Mouse (Mus musculus) layer of hippocampus, adult 8-10 months (tissue): Measurements from ENCODE around the gene Gm8764. TPM values are rescaled to one million over a fixed set of nuclear protein-coding genes. Genes with fewer than 3 reads are reported as not detected.
"Not testable (repeated sequence)": the region's sequence is repeated elsewhere in the genome, so short reads cannot be mapped to it uniquely, and the experiment has no call there.

ENCODE experiments used
- DNase-seq, 2 experiments: peaks; one replicate each; pipeline ENCODE4 v3.0.0; 2022; ENCODE audit warnings: low spot score in 2 of 2
- total RNA-seq, 4 experiments: library from RNA; stranded (reverse); gene quantifications; 2 replicates each; pipeline ENCODE4 v1.2.4; 2022

Gene Gm8764
- not detected for total RNA-seq

DNA sequence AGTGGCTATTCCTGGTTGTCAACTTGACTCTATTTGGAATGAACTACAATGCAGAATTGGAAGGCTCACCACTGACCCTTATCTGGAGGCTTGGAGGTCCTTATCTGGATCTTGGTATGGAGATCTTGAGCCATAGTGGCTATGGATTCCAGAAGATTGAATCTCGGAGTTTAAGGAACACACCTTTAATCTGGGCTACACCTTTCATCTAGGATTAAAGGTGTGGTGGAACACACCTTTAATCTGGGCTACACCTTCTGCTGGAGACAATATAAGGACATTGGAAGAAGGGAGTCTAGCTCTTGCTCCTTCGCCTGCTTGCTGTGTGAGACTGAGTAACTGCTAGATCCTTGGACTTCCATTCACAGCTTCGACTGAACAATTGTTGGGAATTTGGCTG lies at the start of gene Gm8764:
Gene Gm8764, plus strand, starts transcription at position 301 of the 400 bp plus-strand sequence.
- DNase-seq = not testable (repeated sequence)

DNA sequence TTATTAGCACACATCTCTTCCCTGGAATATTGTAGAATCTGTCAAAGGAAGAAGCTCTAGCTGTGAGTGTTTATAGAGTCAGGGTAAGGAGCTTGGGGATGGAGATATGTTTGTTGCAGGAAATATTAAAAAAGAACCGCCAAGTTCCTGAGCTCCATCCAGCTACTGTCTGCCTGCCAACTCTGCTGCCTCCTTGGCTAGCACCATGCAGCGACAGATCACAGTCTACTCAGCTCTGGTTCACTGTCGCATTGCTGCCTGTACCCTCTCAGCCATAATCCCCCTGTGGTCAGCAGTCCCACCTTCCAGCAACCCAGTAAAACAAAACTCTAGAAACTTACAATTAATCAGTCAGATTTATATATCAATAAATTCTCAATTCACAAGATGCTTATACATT lies 49.8 kb upstream of the Gm8764 start:
- DNase-seq = no peak

DNA sequence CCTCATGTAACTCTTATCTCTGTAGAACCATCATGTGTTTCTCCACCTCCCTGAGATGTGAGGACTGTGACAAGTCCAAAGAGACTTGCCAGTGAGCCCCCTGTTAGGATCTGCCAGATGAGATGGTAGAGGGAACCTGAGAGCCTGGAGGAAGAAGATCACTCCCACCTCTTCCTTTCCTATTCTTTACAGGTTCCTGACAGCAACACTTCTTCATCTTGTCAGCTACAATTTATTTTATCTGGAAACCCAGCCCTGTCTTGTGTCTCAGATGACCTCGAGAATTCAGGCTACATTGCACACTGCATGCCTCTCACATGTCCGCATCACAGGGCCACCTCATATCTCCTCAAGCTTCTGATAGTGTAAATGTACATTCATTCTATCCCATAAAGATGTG lies 41.5 kb upstream of the Gm8764 start:
- no peak for DNase-seq

DNA sequence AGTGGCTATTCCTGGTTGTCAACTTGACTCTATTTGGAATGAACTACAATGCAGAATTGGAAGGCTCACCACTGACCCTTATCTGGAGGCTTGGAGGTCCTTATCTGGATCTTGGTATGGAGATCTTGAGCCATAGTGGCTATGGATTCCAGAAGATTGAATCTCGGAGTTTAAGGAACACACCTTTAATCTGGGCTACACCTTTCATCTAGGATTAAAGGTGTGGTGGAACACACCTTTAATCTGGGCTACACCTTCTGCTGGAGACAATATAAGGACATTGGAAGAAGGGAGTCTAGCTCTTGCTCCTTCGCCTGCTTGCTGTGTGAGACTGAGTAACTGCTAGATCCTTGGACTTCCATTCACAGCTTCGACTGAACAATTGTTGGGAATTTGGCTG lies 17.1 kb upstream of the Gm8764 start, which contains the start of gene Gm21293:
Gene Gm21293, plus strand, starts transcription at position 301 of the 400 bp plus-strand sequence.
- DNase-seq = not testable (repeated sequence)

DNA sequence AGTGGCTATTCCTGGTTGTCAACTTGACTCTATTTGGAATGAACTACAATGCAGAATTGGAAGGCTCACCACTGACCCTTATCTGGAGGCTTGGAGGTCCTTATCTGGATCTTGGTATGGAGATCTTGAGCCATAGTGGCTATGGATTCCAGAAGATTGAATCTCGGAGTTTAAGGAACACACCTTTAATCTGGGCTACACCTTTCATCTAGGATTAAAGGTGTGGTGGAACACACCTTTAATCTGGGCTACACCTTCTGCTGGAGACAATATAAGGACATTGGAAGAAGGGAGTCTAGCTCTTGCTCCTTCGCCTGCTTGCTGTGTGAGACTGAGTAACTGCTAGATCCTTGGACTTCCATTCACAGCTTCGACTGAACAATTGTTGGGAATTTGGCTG lies 8.6 kb upstream of the Gm8764 start, which contains the start of gene Gm6763:
Gene Gm6763, plus strand, starts transcription at position 301 of the 400 bp plus-strand sequence.
- not testable (repeated sequence) for DNase-seq

DNA sequence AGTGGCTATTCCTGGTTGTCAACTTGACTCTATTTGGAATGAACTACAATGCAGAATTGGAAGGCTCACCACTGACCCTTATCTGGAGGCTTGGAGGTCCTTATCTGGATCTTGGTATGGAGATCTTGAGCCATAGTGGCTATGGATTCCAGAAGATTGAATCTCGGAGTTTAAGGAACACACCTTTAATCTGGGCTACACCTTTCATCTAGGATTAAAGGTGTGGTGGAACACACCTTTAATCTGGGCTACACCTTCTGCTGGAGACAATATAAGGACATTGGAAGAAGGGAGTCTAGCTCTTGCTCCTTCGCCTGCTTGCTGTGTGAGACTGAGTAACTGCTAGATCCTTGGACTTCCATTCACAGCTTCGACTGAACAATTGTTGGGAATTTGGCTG lies 8.4 kb downstream of the Gm8764 start, which contains the start of gene Gm21304:
Gene Gm21304, plus strand, starts transcription at position 301 of the 400 bp plus-strand sequence.
- not testable (repeated sequence) for DNase-seq

DNA sequence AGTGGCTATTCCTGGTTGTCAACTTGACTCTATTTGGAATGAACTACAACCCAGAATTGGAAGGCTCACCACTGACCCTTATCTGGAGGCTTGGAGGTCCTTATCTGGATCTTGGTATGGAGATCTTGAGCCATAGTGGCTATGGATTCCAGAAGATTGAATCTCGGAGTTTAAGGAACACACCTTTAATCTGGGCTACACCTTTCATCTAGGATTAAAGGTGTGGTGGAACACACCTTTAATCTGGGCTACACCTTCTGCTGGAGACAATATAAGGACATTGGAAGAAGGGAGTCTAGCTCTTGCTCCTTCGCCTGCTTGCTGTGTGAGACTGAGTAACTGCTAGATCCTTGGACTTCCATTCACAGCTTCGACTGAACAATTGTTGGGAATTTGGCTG lies 16.9 kb downstream of the Gm8764 start, which contains the start of gene Gm21312:
Gene Gm21312, plus strand, starts transcription at position 301 of the 400 bp plus-strand sequence.
- DNase-seq = not testable (repeated sequence)

DNA sequence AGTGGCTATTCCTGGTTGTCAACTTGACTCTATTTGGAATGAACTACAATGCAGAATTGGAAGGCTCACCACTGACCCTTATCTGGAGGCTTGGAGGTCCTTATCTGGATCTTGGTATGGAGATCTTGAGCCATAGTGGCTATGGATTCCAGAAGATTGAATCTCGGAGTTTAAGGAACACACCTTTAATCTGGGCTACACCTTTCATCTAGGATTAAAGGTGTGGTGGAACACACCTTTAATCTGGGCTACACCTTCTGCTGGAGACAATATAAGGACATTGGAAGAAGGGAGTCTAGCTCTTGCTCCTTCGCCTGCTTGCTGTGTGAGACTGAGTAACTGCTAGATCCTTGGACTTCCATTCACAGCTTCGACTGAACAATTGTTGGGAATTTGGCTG lies 25.4 kb downstream of the Gm8764 start, which contains the start of gene Gm20765:
Gene Gm20765, plus strand, starts transcription at position 301 of the 400 bp plus-strand sequence.
- DNase-seq = not testable (repeated sequence)

DNA sequence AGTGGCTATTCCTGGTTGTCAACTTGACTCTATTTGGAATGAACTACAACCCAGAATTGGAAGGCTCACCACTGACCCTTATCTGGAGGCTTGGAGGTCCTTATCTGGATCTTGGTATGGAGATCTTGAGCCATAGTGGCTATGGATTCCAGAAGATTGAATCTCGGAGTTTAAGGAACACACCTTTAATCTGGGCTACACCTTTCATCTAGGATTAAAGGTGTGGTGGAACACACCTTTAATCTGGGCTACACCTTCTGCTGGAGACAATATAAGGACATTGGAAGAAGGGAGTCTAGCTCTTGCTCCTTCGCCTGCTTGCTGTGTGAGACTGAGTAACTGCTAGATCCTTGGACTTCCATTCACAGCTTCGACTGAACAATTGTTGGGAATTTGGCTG lies 33.9 kb downstream of the Gm8764 start, which contains the start of gene Gm4340:
Gene Gm4340, plus strand, starts transcription at position 301 of the 400 bp plus-strand sequence.
- not testable (repeated sequence) for DNase-seq

DNA sequence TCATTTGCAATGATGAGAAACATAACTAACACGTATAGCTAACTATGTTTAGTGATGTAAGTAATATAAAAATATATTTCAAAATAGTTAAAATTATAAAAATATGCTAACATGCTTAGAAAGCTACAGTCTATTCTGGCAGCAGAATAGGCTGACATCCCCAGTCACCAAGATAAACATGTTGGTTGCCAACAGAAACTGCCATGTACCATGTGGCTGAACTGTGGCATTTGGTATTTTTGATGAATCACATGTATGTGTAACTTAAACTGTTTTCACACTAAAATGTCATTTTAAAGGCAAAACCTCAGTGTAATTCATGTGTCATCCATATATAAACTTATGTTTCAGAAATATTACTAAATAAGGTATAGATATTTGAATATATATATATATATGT lies 49.8 kb downstream of the Gm8764 start:
- DNase-seq = no peak

DNA sequence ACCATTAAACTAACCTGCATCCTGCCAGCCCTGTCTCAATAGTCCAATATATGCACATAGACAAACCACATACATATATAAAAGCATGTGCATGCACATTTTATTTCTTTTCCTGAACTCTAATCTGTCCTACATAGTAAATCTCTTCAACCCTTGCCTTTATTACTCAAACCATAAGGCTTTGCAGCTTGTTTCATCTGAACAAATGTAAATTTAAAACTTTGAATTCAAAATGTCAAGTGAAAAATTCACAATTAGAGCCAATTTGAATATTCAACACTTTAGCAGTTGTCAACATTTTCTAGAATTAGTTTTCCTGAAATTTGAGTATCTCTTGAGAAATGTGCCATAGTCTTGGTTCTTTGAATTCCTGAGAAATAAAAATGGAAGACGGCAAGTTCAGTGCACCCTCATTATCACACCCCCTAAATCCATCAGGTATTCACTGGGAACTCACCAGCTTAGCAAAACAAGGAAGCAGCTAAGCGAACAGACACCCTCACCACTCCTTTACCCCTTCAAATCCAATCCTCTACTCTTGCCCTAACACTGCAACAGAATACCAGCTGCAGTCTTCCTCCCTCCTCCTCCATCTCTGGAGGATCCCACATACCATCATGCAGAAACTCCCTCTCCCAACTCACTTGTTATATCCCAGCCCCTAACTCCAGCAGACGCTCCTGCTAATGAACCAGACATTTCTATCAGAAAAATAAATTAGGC lies 50.6 kb downstream of the Gm8764 start:
- DNase-seq = no peak

Other genes with a start within 250 kb of the Gm8764 start
- not detected for gene Gm21293, start 17.0 kb upstream of the Gm8764 start, total RNA-seq
- not detected for gene Gm6763, start 8.5 kb upstream of the Gm8764 start, total RNA-seq
- not detected for gene Gm21304, start 8.5 kb downstream of the Gm8764 start, total RNA-seq
- gene Gm21312, start 17.0 kb downstream of the Gm8764 start, total RNA-seq = not detected
- not detected for gene Gm20765, start 25.5 kb downstream of the Gm8764 start, total RNA-seq
- not detected for gene Gm4340, start 34.0 kb downstream of the Gm8764 start, total RNA-seq